In the genomic region with DNA sequence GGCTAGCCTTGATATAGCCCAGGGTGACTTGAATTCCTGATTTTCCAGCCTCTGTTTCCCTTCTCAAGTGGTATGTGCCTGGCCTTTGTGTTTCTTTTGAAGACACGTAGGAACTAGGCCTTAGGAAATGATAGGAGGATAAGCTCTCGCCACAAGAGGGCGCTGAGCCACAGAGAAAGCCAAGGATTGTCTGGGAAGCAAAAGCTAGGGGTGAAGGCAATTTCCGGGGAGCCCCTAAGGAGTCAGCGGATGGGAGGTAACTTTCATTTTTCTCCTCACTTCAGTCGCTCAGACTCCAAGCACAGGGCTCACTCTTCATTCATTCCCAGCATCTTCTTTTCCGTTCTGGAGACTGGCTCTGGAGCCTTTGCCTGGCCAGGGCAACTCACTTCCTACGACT, we compare ENCODE assay signal across 8 mouse cellular contexts. TPM values are rescaled to one million over a fixed set of nuclear protein-coding genes. Genes with fewer than 3 reads are reported as not detected.
A peak's percentile ranks its signal among the peaks of the same experiment; 100 is the strongest.
DNase-seq lines count a peak whose midpoint lies in the region; ATAC-seq and TF ChIP-seq lines count a peak whose summit lies in the region.

No protein-coding gene starts in this region.

- no peak overlapping the region for H3K27ac ChIP-seq in heart, embryonic 15.5 days
- H3K27ac ChIP-seq in liver, postnatal 0 days (ENCODE audit: low read depth) = no peak overlapping the region

- H3K27me3 ChIP-seq in E14TG2a.4 (ENCODE audit: insufficient read depth, low read length) = peaks cover 5% of the 10 kb centered on the region; the same call in 1 of the 2 replicates
- H3K27me3 ChIP-seq in erythroblast, embryonic 14.5 days (ENCODE audit: control insufficient read depth) = no peaks in the 10 kb centered on the region; the same call in 1 of the 2 replicates
- no peaks in the 10 kb centered on the region for H3K27me3 ChIP-seq in heart, embryonic 15.5 days
- 0 out of 2 replicates have a peak, but pooled peaks cover 3% of the 10 kb centered on the region for H3K27me3 ChIP-seq in liver, postnatal 0 days (ENCODE audit: insufficient read depth, low read length)

- H3K9ac ChIP-seq in heart, embryonic 15.5 days = no peak overlapping the region
- H3K9ac ChIP-seq in liver, postnatal 0 days (replicated peaks) = no peak overlapping the region

- TF ChIP-seq POLR2A in brain, embryonic 14.5 days (IDR thresholded peaks at IDR 0.05; ENCODE audit: borderline replicate concordance, extremely low read depth, insufficient read depth, insufficient read length, poor library complexity, severe bottlenecking) = no peak

- WGBS in heart, embryonic 15.5 days = 22% methylated on average over 8 of the region's 8 CpGs
- WGBS in liver, postnatal 0 days (ENCODE audit: insufficient replicate concordance) = 14% methylated on average over 8 of the region's 8 CpGs

- no peak for TF ChIP-seq EP300 in liver, postnatal 0 days (IDR thresholded peaks at IDR 0.05; ENCODE audit: low read depth)

- peak; percentile 81 for TF ChIP-seq CTCF in E14TG2a.4 (conservative IDR thresholded peaks at IDR 0.05; ENCODE audit: low read length)
- TF ChIP-seq CTCF in brain, embryonic 14.5 days (IDR thresholded peaks at IDR 0.05; ENCODE audit: borderline replicate concordance, extremely low read depth, insufficient read depth, insufficient read length) = peak; percentile 82
- peak; percentile 94 for TF ChIP-seq CTCF in liver, postnatal 0 days (IDR thresholded peaks at IDR 0.05; ENCODE audit: low read depth)

- no peaks in the 10 kb centered on the region for H3K36me3 ChIP-seq in E14TG2a.4 (ENCODE audit: insufficient read depth, low read length)
- no peaks in the 10 kb centered on the region for H3K36me3 ChIP-seq in erythroblast, embryonic 14.5 days (ENCODE audit: control insufficient read depth)
- no peaks in the 10 kb centered on the region for H3K36me3 ChIP-seq in heart, embryonic 15.5 days
- H3K36me3 ChIP-seq in liver, postnatal 0 days (replicated peaks; ENCODE audit: insufficient read depth, low read length) = no peaks in the 10 kb centered on the region

- peaks cover 2% of the 10 kb centered on the region; the same call in 1 of the 2 replicates for H3K9me3 ChIP-seq in E14TG2a.4 (ENCODE audit: low read length)
- no peaks in the 10 kb centered on the region for H3K9me3 ChIP-seq in erythroblast, embryonic 14.5 days (ENCODE audit: control insufficient read depth, low read length)
- H3K9me3 ChIP-seq in heart, embryonic 15.5 days (replicated peaks) = no peaks in the 10 kb centered on the region
- H3K9me3 ChIP-seq in liver, postnatal 0 days (ENCODE audit: low read length) = no peaks in the 10 kb centered on the region

- peak; percentile 82 for DNase-seq in brain, embryonic 14.5 days (ENCODE audit: low read depth)
- DNase-seq in kidney, postnatal 36 days = peak; percentile 72 to 90
- peak; percentile 83 for DNase-seq in liver, postnatal 0 days
- peak; percentile 79 for DNase-seq in ovary, postnatal 14 days (ENCODE audit: low spot score)
- DNase-seq in thymus, postnatal 10 days (ENCODE audit: low spot score in 2 of 2) = peak; percentile 60 to 83

- no peak for ATAC-seq in heart, embryonic 15.5 days (replicated peaks; ENCODE audit: insufficient number of reproducible peaks, insufficient read depth, low FRiP score, low read depth)
- peak; percentile 45 for ATAC-seq in liver, postnatal 0 days

- peak overlapping the region; percentile 54 for H3K4me2 ChIP-seq in heart, embryonic 15.5 days
- peak overlapping the region; percentile 33 for H3K4me2 ChIP-seq in liver, postnatal 0 days (ENCODE audit: low read depth, low read length)

- H3K4me3 ChIP-seq in E14TG2a.4 (replicated peaks; ENCODE audit: low read length) = no peak overlapping the region
- H3K4me3 ChIP-seq in erythroblast, embryonic 14.5 days (replicated peaks) = peak overlapping the region; percentile 42
- H3K4me3 ChIP-seq in heart, embryonic 15.5 days = peak overlapping the region; percentile 33
- H3K4me3 ChIP-seq in liver, postnatal 0 days (ENCODE audit: low read depth, low read length) = 0 out of 2 replicates have a peak overlapping the region, but pooled peaks have one; percentile 3

- no peaks in the 10 kb centered on the region for H3K4me1 ChIP-seq in E14TG2a.4 (replicated peaks; ENCODE audit: low read depth, low read length)
- peaks cover 4% of the 10 kb centered on the region for H3K4me1 ChIP-seq in erythroblast, embryonic 14.5 days (ENCODE audit: control insufficient read depth)
- no peaks in the 10 kb centered on the region for H3K4me1 ChIP-seq in heart, embryonic 15.5 days (replicated peaks)
- no peaks in the 10 kb centered on the region for H3K4me1 ChIP-seq in liver, postnatal 0 days (ENCODE audit: insufficient read depth)

RNA-seq across cellular contexts. Expression of a gene that starts 27.2 kb away (rescaled TPM):
- 14.7 and 17.5 TPM in 2 replicates for polyA plus RNA-seq in brain, embryonic 14.5 days (2012; rRNA removed)
- 0.09 and 0.18 TPM in 2 replicates for polyA plus RNA-seq in erythroblast, embryonic 14.5 days (2012)
- 14.9 and 17.6 TPM in 2 replicates for polyA plus RNA-seq in heart, embryonic 15.5 days (2015; fragmentation: Nextera tagmentation; extraction: Ambion mirVana)
- 4.4 and 4.7 TPM in 2 replicates for polyA plus RNA-seq in liver, postnatal 0 days (2015; fragmentation: Nextera tagmentation; extraction: Ambion mirVana)

RNA-seq across cellular contexts. Expression of a gene that starts 49.8 kb away (rescaled TPM):
- polyA plus RNA-seq in brain, embryonic 14.5 days (2012; rRNA removed) = 15.3 and 15.7 TPM in 2 replicates
- 0.02 and 0.24 TPM in 2 replicates for polyA plus RNA-seq in erythroblast, embryonic 14.5 days (2012)
- 3.7 and 5.1 TPM in 2 replicates for polyA plus RNA-seq in heart, embryonic 15.5 days (2015; fragmentation: Nextera tagmentation; extraction: Ambion mirVana)
- 0.45 and 0.48 TPM in 2 replicates for polyA plus RNA-seq in liver, postnatal 0 days (2015; fragmentation: Nextera tagmentation; extraction: Ambion mirVana)
